Mouse (Mus musculus): Measurements from ENCODE around the gene Gsk3a. TPM values are rescaled to one million over a fixed set of nuclear protein-coding genes. Genes with fewer than 3 reads are reported as not detected.

Gene Gsk3a
- polyA plus RNA-seq, 1 experiment = 226 TPM

- no peaks in the 10 kb centered on the region for H3K27me3 ChIP-seq (ENCODE audit: control insufficient read depth, insufficient read depth, low read length)
- H3K27ac ChIP-seq (ENCODE audit: insufficient read depth, low read length) = no peak overlapping the region
- DNase-seq = peak in 1 of 2 experiments; percentile 30
- H3K4me3 ChIP-seq (replicated peaks; ENCODE audit: insufficient read depth, low read depth, low read length) = no peak overlapping the region
- peaks cover 29% of the 10 kb centered on the region for H3K4me1 ChIP-seq (ENCODE audit: control insufficient read depth, insufficient read depth, low read length)
- WGBS = 83% methylated on average over 30 of the region's 30 CpGs
- TF ChIP-seq CTCF (IDR thresholded peaks at IDR 0.05; ENCODE audit: borderline replicate concordance, insufficient read depth, low read depth, low read length) (no peak), POLR2A (IDR thresholded peaks at IDR 0.05; ENCODE audit: borderline replicate concordance, insufficient read depth, low read length) (no peak)
These were observed 34.2 kb upstream of the Gsk3a start for GRCm38 (mm10) chr7:25271651-25272444.

GRCm38 (mm10) chr7:25270652-25271633 lies 33.3 kb upstream of the Gsk3a start:
- no peak for TF ChIP-seq POLR2A (IDR thresholded peaks at IDR 0.05; ENCODE audit: borderline replicate concordance, insufficient read depth, low read length)
- no peak for TF ChIP-seq CTCF (IDR thresholded peaks at IDR 0.05; ENCODE audit: borderline replicate concordance, insufficient read depth, low read depth, low read length)
- H3K27ac ChIP-seq (ENCODE audit: insufficient read depth, low read length) = no peak overlapping the region
- peaks cover 27% of the 10 kb centered on the region for H3K4me1 ChIP-seq (ENCODE audit: control insufficient read depth, insufficient read depth, low read length)
- no peaks in the 10 kb centered on the region for H3K27me3 ChIP-seq (ENCODE audit: control insufficient read depth, insufficient read depth, low read length)
- 82% methylated on average over 35 of the region's 35 CpGs for WGBS
- no peak overlapping the region for H3K4me3 ChIP-seq (replicated peaks; ENCODE audit: insufficient read depth, low read depth, low read length)
- peak in 1 of 2 experiments; percentile 33 for DNase-seq

- peak in 1 of 2 experiments; percentile 30 for DNase-seq
- 44% methylated on average over 8 of the region's 8 CpGs for WGBS
- no peak for TF ChIP-seq CTCF (IDR thresholded peaks at IDR 0.05; ENCODE audit: borderline replicate concordance, insufficient read depth, low read depth, low read length)
- no peak for TF ChIP-seq POLR2A (IDR thresholded peaks at IDR 0.05; ENCODE audit: borderline replicate concordance, insufficient read depth, low read length)
- Histone ChIP-seq H3K27ac (ENCODE audit: insufficient read depth, low read length) (no peak overlapping the region), H3K4me1 (ENCODE audit: control insufficient read depth, insufficient read depth, low read length) (peaks cover 21% of the 10 kb centered on the region), H3K27me3 (ENCODE audit: control insufficient read depth, insufficient read depth, low read length) (no peaks in the 10 kb centered on the region), H3K4me3 (replicated peaks; ENCODE audit: insufficient read depth, low read depth, low read length) (peak overlapping the region; percentile 96)
These were observed 32.1 kb upstream of the Gsk3a start for GRCm38 (mm10) chr7:25269545-25270271.

- 18% methylated on average over 4 of the region's 4 CpGs for WGBS
- peak overlapping the region; percentile 96 for H3K4me3 ChIP-seq (replicated peaks; ENCODE audit: insufficient read depth, low read depth, low read length)
- TF ChIP-seq POLR2A (IDR thresholded peaks at IDR 0.05; ENCODE audit: borderline replicate concordance, insufficient read depth, low read length) = no peak
- no peak for TF ChIP-seq CTCF (IDR thresholded peaks at IDR 0.05; ENCODE audit: borderline replicate concordance, insufficient read depth, low read depth, low read length)
- peak in 1 of 2 experiments; percentile 40 for DNase-seq
- no peaks in the 10 kb centered on the region for H3K27me3 ChIP-seq (ENCODE audit: control insufficient read depth, insufficient read depth, low read length)
- H3K27ac ChIP-seq (ENCODE audit: insufficient read depth, low read length) = peak overlapping the region; percentile 31; the same call in 1 of the 2 replicates
- H3K4me1 ChIP-seq (ENCODE audit: control insufficient read depth, insufficient read depth, low read length) = peaks cover 19% of the 10 kb centered on the region
These were observed 31.4 kb upstream of the Gsk3a start for GRCm38 (mm10) chr7:25269029-25269428.

- peak overlapping the region; percentile 68 for H3K27ac ChIP-seq (ENCODE audit: insufficient read depth, low read length)
- TF ChIP-seq POLR2A (IDR thresholded peaks at IDR 0.05; ENCODE audit: borderline replicate concordance, insufficient read depth, low read length) (no peak), CTCF (IDR thresholded peaks at IDR 0.05; ENCODE audit: borderline replicate concordance, insufficient read depth, low read depth, low read length) (no peak)
- DNase-seq = peak in 1 of 2 experiments; percentile 35
- H3K27me3 ChIP-seq (ENCODE audit: control insufficient read depth, insufficient read depth, low read length) = no peaks in the 10 kb centered on the region
- H3K4me1 ChIP-seq (ENCODE audit: control insufficient read depth, insufficient read depth, low read length) = peaks cover 19% of the 10 kb centered on the region
- peak overlapping the region; percentile 96 for H3K4me3 ChIP-seq (replicated peaks; ENCODE audit: insufficient read depth, low read depth, low read length)
- under 1% methylated on average over 7 of the region's 7 CpGs for WGBS
These were observed 30.9 kb upstream of the Gsk3a start for GRCm38 (mm10) chr7:25268588-25268987.

- under 1% methylated on average over 33 of the region's 33 CpGs for WGBS
- Histone ChIP-seq H3K27ac (ENCODE audit: insufficient read depth, low read length) (peak overlapping the region; percentile 99), H3K27me3 (ENCODE audit: control insufficient read depth, insufficient read depth, low read length) (no peaks in the 10 kb centered on the region), H3K4me1 (ENCODE audit: control insufficient read depth, insufficient read depth, low read length) (peaks cover 19% of the 10 kb centered on the region), H3K4me3 (replicated peaks; ENCODE audit: insufficient read depth, low read depth, low read length) (peak overlapping the region; percentile 96)
- DNase-seq = peak; percentile 99 to 100
- 0 out of 2 replicates have a peak, but pooled peaks have one; percentile 13 for TF ChIP-seq POLR2A (IDR thresholded peaks at IDR 0.05; ENCODE audit: borderline replicate concordance, insufficient read depth, low read length)
- no peak for TF ChIP-seq CTCF (IDR thresholded peaks at IDR 0.05; ENCODE audit: borderline replicate concordance, insufficient read depth, low read depth, low read length)
These were observed 30.3 kb upstream of the Gsk3a start for GRCm38 (mm10) chr7:25267751-25268463.
